Mouse (Mus musculus) hindbrain, embryonic 11.5 days (tissue): Measurements from ENCODE around the gene Bag1. TPM values are rescaled to one million over a fixed set of nuclear protein-coding genes. Genes with fewer than 3 reads are reported as not detected.

Source experiments
- ATAC-seq: fragments of 200-750 bp; cut with Nextera tagmentation; 2 replicates; pipeline ENCODE4 v1.8.0; 2017; ENCODE audit warnings: mild to moderate bottlenecking, moderate TSS enrichment, moderate library complexity; ENCODE audit not compliant: low FRiP score
- DNase-seq: peaks from one replicate; pipeline ENCODE4 v3.0.0-alpha.2; 2015; ENCODE audit warnings: low spot score
- H3K27ac ChIP-seq: fragments of 300-500 bp; sonication (generic); 2 replicates; pipeline ENCODE4 v1.5.1; 2014; ENCODE audit warnings: mild to moderate bottlenecking, low read depth, low read length
- H3K27me3 ChIP-seq: fragments of 300-500 bp; sonication (generic); 2 replicates; pipeline ENCODE4 v1.6.1; 2014; ENCODE audit warnings: mild to moderate bottlenecking, low read length, moderate library complexity, mixed read lengths; ENCODE audit not compliant: control insufficient read depth, insufficient read depth
- H3K36me3 ChIP-seq: fragments of 300-500 bp; sonication (generic); 2 replicates; pipeline ENCODE4 v1.6.1; 2014; ENCODE audit warnings: mild to moderate bottlenecking, low read length, moderate library complexity, mixed read lengths; ENCODE audit not compliant: control insufficient read depth, insufficient read depth
- H3K4me1 ChIP-seq: fragments of 300-500 bp; sonication (generic); replicated peaks from 2 replicates; pipeline ENCODE4 v1.6.1; 2014; ENCODE audit warnings: low read length, mixed read lengths; ENCODE audit not compliant: control insufficient read depth, insufficient read depth
- H3K4me2 ChIP-seq: fragments of 300-500 bp; sonication (generic); replicated peaks from 2 replicates; pipeline ENCODE4 v1.6.1; 2014; ENCODE audit warnings: mild to moderate bottlenecking, low read depth, low read length
- H3K4me3 ChIP-seq: fragments of 300-500 bp; sonication (generic); 2 replicates; pipeline ENCODE4 v1.5.1; 2014; ENCODE audit warnings: low read depth, low read length
- H3K9ac ChIP-seq: fragments of 300-500 bp; sonication (generic); 2 replicates; pipeline ENCODE4 v1.6.1; 2014; ENCODE audit warnings: low read depth, low read length
- H3K9me3 ChIP-seq: fragments of 300-500 bp; sonication (generic); 2 replicates; pipeline ENCODE4 v1.6.1; 2016; ENCODE audit warnings: low read length; ENCODE audit not compliant: control insufficient read depth
- WGBS: fragments of 180-500 bp; shearing (Covaris S2); extraction: QIAGEN DNeasy Blood & Tissue Kit; methylation state at CpG from one replicate; pipeline ENCODE4 v1.1.7; 2014; 5-methylcytosine and 5-hydroxymethylcytosine counted together
- polyA plus RNA-seq: library from polyadenylated mRNA; unstranded; fragments of >200 nt; fragmentation: Nextera tagmentation; extraction: Ambion mirVana; gene quantifications from 2 replicates; pipeline ENCODE4 v1.2.1, GENCODE M21; 2014

The Bag1 gene
- polyA plus RNA-seq, 1 experiment from 2014 or later = 262 TPM

GRCm38 (mm10) chr4:40925568-40925967 is 22.5 kb downstream of the Bag1 start:
- Histone ChIP-seq H3K36me3 (no peaks in the 10 kb centered on the region), H3K4me3 (no peak overlapping the region), H3K9me3 (no peaks in the 10 kb centered on the region), H3K4me2 (no peak overlapping the region), H3K27me3 (no peaks in the 10 kb centered on the region), H3K27ac (no peak overlapping the region), H3K9ac (no peak overlapping the region), H3K4me1 (no peaks in the 10 kb centered on the region)
- WGBS = 46% methylated on average over 3 of the region's 3 CpGs
- ATAC-seq = no peak
- DNase-seq = no peak

GRCm38 (mm10) chr4:40923087-40923651 is 24.9 kb downstream of the Bag1 start:
- DNase-seq (no peak), ATAC-seq (no peak)
- Histone ChIP-seq H3K9me3 (no peaks in the 10 kb centered on the region), H3K27ac (no peak overlapping the region), H3K9ac (no peak overlapping the region), H3K36me3 (no peaks in the 10 kb centered on the region), H3K4me1 (no peaks in the 10 kb centered on the region), H3K27me3 (no peaks in the 10 kb centered on the region), H3K4me3 (no peak overlapping the region), H3K4me2 (no peak overlapping the region)
- 80% methylated on average over 6 of the region's 6 CpGs for WGBS

GRCm38 (mm10) chr4:40921288-40921687 is 26.8 kb downstream of the Bag1 start:
- Histone ChIP-seq H3K9me3 (no peaks in the 10 kb centered on the region), H3K27me3 (no peaks in the 10 kb centered on the region), H3K4me1 (no peaks in the 10 kb centered on the region), H3K27ac (no peak overlapping the region), H3K9ac (no peak overlapping the region), H3K36me3 (no peaks in the 10 kb centered on the region), H3K4me2 (no peak overlapping the region), H3K4me3 (no peak overlapping the region)
- DNase-seq = no peak
- no peak for ATAC-seq
- WGBS = 78% methylated on average over 3 of the region's 3 CpGs

GRCm38 (mm10) chr4:40920576-40920975 is 27.5 kb downstream of the Bag1 start:
- no peaks in the 10 kb centered on the region for H3K9me3 ChIP-seq
- DNase-seq (no peak), ATAC-seq (no peak)
- no peaks in the 10 kb centered on the region for H3K36me3 ChIP-seq
- 76% methylated on average over 2 of the region's 2 CpGs for WGBS
- H3K4me2 ChIP-seq = no peak overlapping the region
- H3K4me1 ChIP-seq = no peaks in the 10 kb centered on the region
- H3K27me3 ChIP-seq = no peaks in the 10 kb centered on the region
- no peak overlapping the region for H3K9ac ChIP-seq
- no peak overlapping the region for H3K27ac ChIP-seq
- no peak overlapping the region for H3K4me3 ChIP-seq

- DNase-seq (no peak), ATAC-seq (no peak)
- Histone ChIP-seq H3K9ac (no peak within 1 kb of the TSS), H3K4me3 (no peak within 1 kb of the TSS), H3K4me1 (no peaks in the 10 kb centered on the region), H3K9me3 (no peaks in the 10 kb centered on the region), H3K27ac (no peak within 1 kb of the TSS), H3K27me3 (no peaks in the 10 kb centered on the region), H3K36me3 (no peaks in the 10 kb centered on the region), H3K4me2 (no peak within 1 kb of the TSS)
- WGBS = 69% methylated on average over 3 of the region's 3 CpGs
These were observed 28.3 kb downstream of the Bag1 start, which contains the start of gene Spink4 for GRCm38 (mm10) chr4:40919785-40920184. Gene Spink4 (plus strand): TSS chr4:40920052.

DNA sequence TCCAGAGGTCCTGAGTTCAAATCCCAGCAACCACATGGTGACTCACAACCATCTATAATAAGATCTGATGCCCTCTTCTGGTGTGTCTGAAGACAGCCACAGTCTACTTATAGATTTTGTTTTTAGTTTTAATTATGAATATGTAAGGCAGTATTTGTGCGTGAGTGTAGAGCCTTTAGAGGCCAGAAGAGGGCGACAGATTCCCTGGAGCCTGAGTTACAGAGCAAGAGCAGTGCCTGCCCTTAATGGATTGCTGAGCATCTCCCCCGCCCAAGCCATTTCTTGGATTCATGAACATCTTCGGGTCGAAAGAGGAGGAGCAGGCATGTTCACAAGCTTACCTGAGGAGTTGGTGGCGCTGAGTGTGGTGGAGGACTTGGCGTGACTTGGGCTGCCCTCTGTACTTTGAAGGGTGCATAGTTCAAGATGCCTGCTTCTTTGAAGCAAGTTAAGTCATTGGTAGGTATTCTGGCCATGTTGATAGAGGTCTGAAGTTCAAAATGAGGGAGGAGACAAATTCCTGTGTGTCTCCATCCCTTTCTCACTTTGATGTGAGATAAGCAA is 31.4 kb downstream of the Bag1 start:
- H3K9me3 ChIP-seq = no peaks in the 10 kb centered on the region
- no peak overlapping the region for H3K27ac ChIP-seq
- ATAC-seq (no peak), DNase-seq (no peak)
- no peaks in the 10 kb centered on the region for H3K36me3 ChIP-seq
- no peak overlapping the region for H3K4me3 ChIP-seq
- H3K27me3 ChIP-seq = no peaks in the 10 kb centered on the region
- WGBS = 91% methylated on average over 7 of the region's 7 CpGs
- H3K9ac ChIP-seq = no peak overlapping the region
- no peak overlapping the region for H3K4me2 ChIP-seq
- H3K4me1 ChIP-seq = no peaks in the 10 kb centered on the region

GRCm38 (mm10) chr4:40915947-40916346 is 32.1 kb downstream of the Bag1 start:
- Histone ChIP-seq H3K4me2 (no peak overlapping the region), H3K36me3 (no peaks in the 10 kb centered on the region), H3K9ac (no peak overlapping the region), H3K4me1 (no peaks in the 10 kb centered on the region), H3K4me3 (no peak overlapping the region), H3K9me3 (no peaks in the 10 kb centered on the region), H3K27ac (no peak overlapping the region), H3K27me3 (no peaks in the 10 kb centered on the region)
- 69% methylated on average over 5 of the region's 5 CpGs for WGBS
- DNase-seq (no peak), ATAC-seq (no peak)

- no peaks in the 10 kb centered on the region for H3K36me3 ChIP-seq
- no peaks in the 10 kb centered on the region for H3K4me1 ChIP-seq
- H3K4me3 ChIP-seq = no peak overlapping the region
- H3K4me2 ChIP-seq = no peak overlapping the region
- H3K27ac ChIP-seq = no peak overlapping the region
- no peak overlapping the region for H3K9ac ChIP-seq
- H3K27me3 ChIP-seq = no peaks in the 10 kb centered on the region
- no peaks in the 10 kb centered on the region for H3K9me3 ChIP-seq
- DNase-seq (no peak), ATAC-seq (no peak)
These were observed 33.7 kb downstream of the Bag1 start for GRCm38 (mm10) chr4:40914287-40914867.
